In genomic region chr1:38358797-38359349, GRCm38 (mm10) we compare ENCODE assay signal across 8 mouse cellular contexts.
DNase-seq lines count a peak whose midpoint lies in the region; ATAC-seq lines count a peak whose summit lies in the region.

No protein-coding gene starts in this region.

- no peak overlapping the region for H3K9ac ChIP-seq in forebrain, embryonic 13.5 days
- no peak overlapping the region for H3K9ac ChIP-seq in midbrain, embryonic 14.5 days (replicated peaks; ENCODE audit: low read length)

- no peaks in the 10 kb centered on the region for H3K9me3 ChIP-seq in forebrain, embryonic 13.5 days (replicated peaks)
- H3K9me3 ChIP-seq in forebrain, embryonic 10.5 days = no peaks in the 10 kb centered on the region
- no peaks in the 10 kb centered on the region for H3K9me3 ChIP-seq in midbrain, embryonic 14.5 days (ENCODE audit: control insufficient read depth, low read length)

- no peak overlapping the region for H3K4me3 ChIP-seq in forebrain, embryonic 13.5 days
- no peak overlapping the region for H3K4me3 ChIP-seq in forebrain, embryonic 10.5 days
- H3K4me3 ChIP-seq in midbrain, embryonic 14.5 days (replicated peaks; ENCODE audit: low read depth, low read length) = no peak overlapping the region

- no peak overlapping the region for H3K27ac ChIP-seq in forebrain, embryonic 13.5 days
- no peak overlapping the region for H3K27ac ChIP-seq in forebrain, embryonic 10.5 days
- H3K27ac ChIP-seq in midbrain, embryonic 14.5 days (replicated peaks; ENCODE audit: low read depth, low read length) = no peak overlapping the region

- peak; percentile 55; the same call in 1 of the 2 replicates for ATAC-seq in forebrain, embryonic 13.5 days
- ATAC-seq in midbrain, embryonic 14.5 days (ENCODE audit: low FRiP score, low TSS enrichment) = no peak

- no peaks in the 10 kb centered on the region for H3K36me3 ChIP-seq in forebrain, embryonic 13.5 days (ENCODE audit: poor library complexity, severe bottlenecking)
- H3K36me3 ChIP-seq in forebrain, embryonic 10.5 days (replicated peaks) = no peaks in the 10 kb centered on the region
- no peaks in the 10 kb centered on the region for H3K36me3 ChIP-seq in midbrain, embryonic 14.5 days (ENCODE audit: control insufficient read depth, insufficient read depth, low read length)

- 87% methylated on average over 26 of the region's 26 CpGs for WGBS in forebrain, embryonic 13.5 days
- WGBS in forebrain, embryonic 10.5 days = 96% methylated on average over 26 of the region's 26 CpGs
- 92% methylated on average over 26 of the region's 26 CpGs for WGBS in midbrain, embryonic 14.5 days

- peaks cover 22% of the 10 kb centered on the region for H3K4me1 ChIP-seq in forebrain, embryonic 13.5 days
- peaks cover 8% of the 10 kb centered on the region for H3K4me1 ChIP-seq in forebrain, embryonic 10.5 days
- H3K4me1 ChIP-seq in midbrain, embryonic 14.5 days (ENCODE audit: control insufficient read depth, insufficient read depth, low read length) = no peaks in the 10 kb centered on the region

- no peak for DNase-seq in forebrain, embryonic 10.5 days (ENCODE audit: extremely low spot score, low spot score)
- peak; percentile 11 for DNase-seq in ovary, postnatal 36 days (ENCODE audit: low spot score)
- no peak for DNase-seq in ovary, adult 18-20 months (ENCODE audit: low spot score)
- peak; percentile 61 for DNase-seq in layer of hippocampus, adult 11-12 months (ENCODE audit: low spot score)
- peak; percentile 70 to 75 for DNase-seq in right cerebral cortex, adult 2 months (ENCODE audit: low spot score in 2 of 2)
- no peak for DNase-seq in embryo, embryonic 10 days (ENCODE audit: low spot score)
- DNase-seq in midbrain, embryonic 14.5 days = no peak

- H3K27me3 ChIP-seq in forebrain, embryonic 13.5 days = no peaks in the 10 kb centered on the region
- no peaks in the 10 kb centered on the region for H3K27me3 ChIP-seq in forebrain, embryonic 10.5 days (ENCODE audit: poor library complexity, severe bottlenecking)
- no peaks in the 10 kb centered on the region for H3K27me3 ChIP-seq in midbrain, embryonic 14.5 days (ENCODE audit: control insufficient read depth, insufficient read depth, low read length)

- no peak overlapping the region for H3K4me2 ChIP-seq in forebrain, embryonic 13.5 days
- H3K4me2 ChIP-seq in midbrain, embryonic 14.5 days (ENCODE audit: low read length) = no peak overlapping the region

Comparison
In these comparisons a context has a peak if more than half of its experiments do, and no peak if none do; other contexts are left out.
1. DNase-seq: peak in ovary, postnatal 36 days (single experiment), layer of hippocampus, adult 11-12 months (single experiment) and right cerebral cortex, adult 2 months (2 of 2); none in forebrain, embryonic 10.5 days (single experiment), ovary, adult 18-20 months (single experiment), embryo, embryonic 10 days (single experiment) and midbrain, embryonic 14.5 days (single experiment).